Mouse (Mus musculus): ENCODE results near the gene Kctd5.

The Kctd5 gene

Small RNAs within 50 kb of the gene (microRNA-seq; reads per million reads assigned to microRNA genes)
- 0 reads per million in 2 experiments for gene Gm27700
